Mouse (Mus musculus) forebrain, embryonic 16.5 days (tissue): Measurements from ENCODE around the gene Asdurf. TPM values are rescaled to one million over a fixed set of nuclear protein-coding genes. Genes with fewer than 3 reads are reported as not detected.
"Not testable (repeated sequence)": the region's sequence is repeated elsewhere in the genome, so short reads cannot be mapped to it uniquely, and the experiment has no call there.

Source experiments
- ATAC-seq: fragments of 200-750 bp; cut with Nextera tagmentation; 2 replicates; pipeline ENCODE4 v1.8.0; 2017; ENCODE audit warnings: mild to moderate bottlenecking, moderate library complexity
- H3K27ac ChIP-seq: fragments of 300-500 bp; sonication (generic); 2 replicates; pipeline ENCODE4 v1.5.1; 2014; ENCODE audit warnings: low read length, control low read depth
- H3K27me3 ChIP-seq: fragments of 300-500 bp; sonication (generic); replicated peaks from 2 replicates; pipeline ENCODE4 v1.6.1; 2014; ENCODE audit warnings: low read length; ENCODE audit not compliant: control insufficient read depth, insufficient read depth
- H3K36me3 ChIP-seq: fragments of 300-500 bp; sonication (generic); 2 replicates; pipeline ENCODE4 v1.6.1; 2014; ENCODE audit not compliant: control insufficient read depth, insufficient read depth
- H3K4me1 ChIP-seq: fragments of 300-500 bp; sonication (generic); replicated peaks from 2 replicates; pipeline ENCODE4 v1.6.1; 2014; ENCODE audit warnings: low read length; ENCODE audit not compliant: control insufficient read depth, insufficient read depth
- H3K4me2 ChIP-seq: fragments of 300-500 bp; sonication (generic); 2 replicates; pipeline ENCODE4 v1.6.1; 2014; ENCODE audit warnings: mild to moderate bottlenecking, low read length, control low read depth
- H3K4me3 ChIP-seq: fragments of 300-500 bp; sonication (generic); replicated peaks from 2 replicates; pipeline ENCODE4 v1.5.1; 2014; ENCODE audit warnings: mild to moderate bottlenecking, low read length, control low read depth
- H3K9ac ChIP-seq: fragments of 300-500 bp; sonication (generic); replicated peaks from 2 replicates; pipeline ENCODE4 v1.6.1; 2014; ENCODE audit warnings: low read depth, low read length, control low read depth
- H3K9me3 ChIP-seq: fragments of 300-500 bp; sonication (generic); 2 replicates; pipeline ENCODE4 v1.6.1; 2016; ENCODE audit warnings: low read length; ENCODE audit not compliant: control insufficient read depth
- WGBS: fragments of 180-500 bp; shearing (Covaris S2); extraction: QIAGEN DNeasy Blood & Tissue Kit; methylation state at CpG from one replicate; pipeline ENCODE4 v1.1.7; 2014; 5-methylcytosine and 5-hydroxymethylcytosine counted together
- polyA plus RNA-seq: library from polyadenylated mRNA; unstranded; fragments of >200 nt; fragmentation: Nextera tagmentation; extraction: Ambion mirVana; gene quantifications from 2 replicates; pipeline ENCODE4 v1.2.1, GENCODE M21; 2015

Asdurf gene
- polyA plus RNA-seq, 1 experiment from 2014 or later: 1.9 TPM

GRCm38 (mm10) chr1:53335465-53335864 lies 17.0 kb downstream of the Asdurf start:
- no peak for ATAC-seq
- Histone ChIP-seq H3K27ac (no peak overlapping the region), H3K4me2 (no peak overlapping the region), H3K9ac (no peak overlapping the region), H3K4me3 (no peak overlapping the region), H3K9me3 (no peaks in the 10 kb centered on the region; the same call in 1 of the 2 replicates), H3K4me1 (no peaks in the 10 kb centered on the region), H3K36me3 (no peaks in the 10 kb centered on the region), H3K27me3 (no peaks in the 10 kb centered on the region)

GRCm38 (mm10) chr1:53333527-53333926 lies 18.9 kb downstream of the Asdurf start:
- H3K4me1 ChIP-seq, H3K9me3 ChIP-seq, H3K27ac ChIP-seq, H3K36me3 ChIP-seq, H3K4me2 ChIP-seq, H3K27me3 ChIP-seq, H3K4me3 ChIP-seq, H3K9ac ChIP-seq, ATAC-seq: not testable (repeated sequence)
- WGBS: 83% methylated on average over 5 of the region's 5 CpGs

- H3K4me3 ChIP-seq: no peak overlapping the region
- no peak overlapping the region for H3K9ac ChIP-seq
- no peak overlapping the region for H3K4me2 ChIP-seq
- peaks cover 10% of the 10 kb centered on the region for H3K36me3 ChIP-seq
- H3K27me3 ChIP-seq: no peaks in the 10 kb centered on the region
- H3K4me1 ChIP-seq: no peaks in the 10 kb centered on the region
- 96% methylated on average over 5 of the region's 5 CpGs for WGBS
- ATAC-seq: no peak
- no peaks in the 10 kb centered on the region for H3K9me3 ChIP-seq
- H3K27ac ChIP-seq: no peak overlapping the region
Observed at GRCm38 (mm10) chr1:53324827-53325494, 27.5 kb downstream of the Asdurf start.

- Histone ChIP-seq H3K36me3 (peaks cover 10% of the 10 kb centered on the region), H3K9ac (no peak overlapping the region), H3K27ac (no peak overlapping the region), H3K4me3 (no peak overlapping the region), H3K27me3 (no peaks in the 10 kb centered on the region), H3K4me1 (no peaks in the 10 kb centered on the region), H3K4me2 (no peak overlapping the region), H3K9me3 (no peaks in the 10 kb centered on the region)
- ATAC-seq: no peak
- 100% methylated on average over 1 of the region's 1 CpGs for WGBS
Observed at GRCm38 (mm10) chr1:53324277-53324676, 28.1 kb downstream of the Asdurf start.

GRCm38 (mm10) chr1:53323254-53323653 lies 29.2 kb downstream of the Asdurf start:
- ATAC-seq: no peak
- no peak overlapping the region for H3K4me3 ChIP-seq
- H3K9me3 ChIP-seq: no peaks in the 10 kb centered on the region
- no peak overlapping the region for H3K4me2 ChIP-seq
- 92% methylated on average over 5 of the region's 5 CpGs for WGBS
- peaks cover 12% of the 10 kb centered on the region for H3K36me3 ChIP-seq
- no peak overlapping the region for H3K9ac ChIP-seq
- no peak overlapping the region for H3K27ac ChIP-seq
- no peaks in the 10 kb centered on the region for H3K4me1 ChIP-seq
- no peaks in the 10 kb centered on the region for H3K27me3 ChIP-seq

GRCm38 (mm10) chr1:53321662-53322344 lies 30.6 kb downstream of the Asdurf start:
- no peaks in the 10 kb centered on the region for H3K9me3 ChIP-seq
- no peak overlapping the region for H3K9ac ChIP-seq
- no peak overlapping the region for H3K4me3 ChIP-seq
- H3K27ac ChIP-seq: no peak overlapping the region
- ATAC-seq: no peak
- H3K4me1 ChIP-seq: no peaks in the 10 kb centered on the region
- H3K27me3 ChIP-seq: no peaks in the 10 kb centered on the region
- peaks cover 12% of the 10 kb centered on the region for H3K36me3 ChIP-seq
- no peak overlapping the region for H3K4me2 ChIP-seq
- WGBS: 97% methylated on average over 4 of the region's 4 CpGs

- H3K9me3 ChIP-seq: no peaks in the 10 kb centered on the region
- ATAC-seq: peak; percentile 99
- 2% methylated on average over 27 of the region's 27 CpGs for whole genome bisulfite sequencing
Observed at GRCm38 (mm10) chr1:53312989-53313967, 39.1 kb downstream of the Asdurf start, which contains the start of gene Osgepl1. Osgepl1 (plus strand) TSS chr1:53313624.

GRCm38 (mm10) chr1:53300506-53300905 lies 51.9 kb downstream of the Asdurf start:
- Histone ChIP-seq H3K9me3 (no peaks in the 10 kb centered on the region), H3K9ac (no peak overlapping the region), H3K4me1 (peaks cover 12% of the 10 kb centered on the region), H3K4me2 (no peak overlapping the region), H3K4me3 (no peak overlapping the region), H3K27ac (no peak overlapping the region), H3K36me3 (no peaks in the 10 kb centered on the region), H3K27me3 (no peaks in the 10 kb centered on the region)
- WGBS: 86% methylated on average over 4 of the region's 4 CpGs
- no peak for ATAC-seq

More at GRCm38 (mm10) chr1:53312989-53313967, 39.1 kb downstream of the Asdurf start, which contains the start of gene Osgepl1:
- Histone ChIP-seq H3K4me1 (peaks cover 6% of the 10 kb centered on the region), H3K27me3 (no peaks in the 10 kb centered on the region), H3K4me2 (peak within 1 kb of the TSS; percentile 63), H3K4me3 (peak within 1 kb of the TSS; percentile 62), H3K9ac (peak within 1 kb of the TSS; percentile 67), H3K27ac (peak within 1 kb of the TSS; percentile 86), H3K36me3 (no peaks in the 10 kb centered on the region)
